Mouse (Mus musculus) forebrain, embryonic 11.5 days (tissue): ENCODE measurements around the gene Cacnb2. TPM values are rescaled to one million over a fixed set of nuclear protein-coding genes. Genes with fewer than 3 reads are reported as not detected.

ENCODE experiments used
- ATAC-seq: fragments of 200-750 bp; cut with Nextera tagmentation; replicated peaks from 2 replicates; pipeline ENCODE4 v1.8.0; 2017; ENCODE audit warnings: moderate TSS enrichment; ENCODE audit not compliant: low FRiP score
- DNase-seq: peaks from one replicate; pipeline ENCODE4 v3.0.0-alpha.2; 2017; ENCODE audit warnings: low spot score
- H3K27ac ChIP-seq: fragments of 300-500 bp; sonication (generic); 2 replicates; pipeline ENCODE4 v1.5.1; 2014; ENCODE audit warnings: low read depth, low read length
- H3K27me3 ChIP-seq: fragments of 300-500 bp; sonication (generic); 2 replicates; pipeline ENCODE4 v1.6.1; 2014; ENCODE audit warnings: mild to moderate bottlenecking, low read length, mixed read lengths; ENCODE audit not compliant: control insufficient read depth, insufficient read depth
- H3K36me3 ChIP-seq: fragments of 300-500 bp; sonication (generic); 2 replicates; pipeline ENCODE4 v1.6.1; 2014; ENCODE audit warnings: mild to moderate bottlenecking, low read length, moderate library complexity, mixed read lengths; ENCODE audit not compliant: control insufficient read depth, insufficient read depth
- H3K4me1 ChIP-seq: fragments of 300-500 bp; sonication (generic); replicated peaks from 2 replicates; pipeline ENCODE4 v1.6.1; 2014; ENCODE audit warnings: low read length, mixed read lengths; ENCODE audit not compliant: control insufficient read depth, insufficient read depth
- H3K4me2 ChIP-seq: fragments of 300-500 bp; sonication (generic); 2 replicates; pipeline ENCODE4 v1.6.1; 2014; ENCODE audit warnings: low read depth, mild to moderate bottlenecking, low read length, moderate library complexity, mixed read lengths; ENCODE audit not compliant: severe bottlenecking
- H3K4me3 ChIP-seq: fragments of 300-500 bp; sonication (generic); 2 replicates; pipeline ENCODE4 v1.5.1; 2014; ENCODE audit warnings: low read depth, low read length
- H3K9ac ChIP-seq: fragments of 300-500 bp; sonication (generic); 2 replicates; pipeline ENCODE4 v1.6.1; 2014; ENCODE audit warnings: low read length
- H3K9me3 ChIP-seq: fragments of 300-500 bp; sonication (generic); 2 replicates; pipeline ENCODE4 v1.6.1; 2016; ENCODE audit warnings: low read length, mixed read lengths; ENCODE audit not compliant: control insufficient read depth
- WGBS: fragments of 180-500 bp; shearing (Covaris S2); extraction: QIAGEN DNeasy Blood & Tissue Kit; methylation state at CpG from one replicate; pipeline ENCODE4 v1.1.7; 2014; 5-methylcytosine and 5-hydroxymethylcytosine counted together
- polyA plus RNA-seq: library from polyadenylated mRNA; unstranded; fragments of >200 nt; fragmentation: Nextera tagmentation; extraction: Ambion mirVana; gene quantifications from 2 replicates; pipeline ENCODE4 v1.2.1, GENCODE M21; 2014

The Cacnb2 gene
- polyA plus RNA-seq, 1 experiment from 2014 or later: 4.0 TPM

DNA sequence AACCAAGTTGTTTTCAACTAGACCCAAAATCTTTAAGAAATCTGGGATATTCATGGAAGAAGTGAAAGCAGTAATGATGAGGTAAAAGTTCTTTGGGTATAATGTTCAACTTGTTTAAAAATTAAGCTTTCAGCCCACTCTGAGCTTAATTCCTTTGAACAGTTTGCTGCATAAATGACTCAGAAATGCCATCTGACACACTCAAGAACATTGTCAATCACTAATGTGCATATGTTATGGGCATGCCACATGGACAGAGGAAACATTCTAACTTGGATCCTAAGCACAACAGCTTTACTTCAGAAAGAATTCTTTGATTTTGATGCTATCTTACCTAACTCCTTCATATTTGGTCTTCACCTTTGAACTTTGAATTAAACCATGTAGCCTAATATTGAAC lies 81.3 kb downstream of the Cacnb2 start:
- Histone ChIP-seq H3K36me3 (no peaks in the 10 kb centered on the region), H3K4me1 (no peaks in the 10 kb centered on the region), H3K4me3 (no peak overlapping the region), H3K4me2 (no peak overlapping the region), H3K27me3 (no peaks in the 10 kb centered on the region), H3K9me3 (no peaks in the 10 kb centered on the region), H3K27ac (no peak overlapping the region), H3K9ac (no peak overlapping the region)
- no peak for DNase-seq
- no peak for ATAC-seq

- Histone ChIP-seq H3K4me1 (no peaks in the 10 kb centered on the region), H3K9me3 (no peaks in the 10 kb centered on the region), H3K9ac (no peak overlapping the region), H3K4me2 (no peak overlapping the region), H3K27me3 (no peaks in the 10 kb centered on the region), H3K4me3 (no peak overlapping the region), H3K27ac (no peak overlapping the region), H3K36me3 (no peaks in the 10 kb centered on the region)
- ATAC-seq: peak; percentile 66; the same call in 1 of the 2 replicates
- WGBS: 77% methylated on average over 1 of the region's 1 CpGs
- DNase-seq: no peak
Observed at GRCm38 (mm10) chr2:14702973-14703645, 100.2 kb downstream of the Cacnb2 start.

GRCm38 (mm10) chr2:14703676-14704075 lies 100.8 kb downstream of the Cacnb2 start:
- no peak for DNase-seq
- 89% methylated on average over 4 of the region's 4 CpGs for WGBS
- ATAC-seq: no peak

DNA sequence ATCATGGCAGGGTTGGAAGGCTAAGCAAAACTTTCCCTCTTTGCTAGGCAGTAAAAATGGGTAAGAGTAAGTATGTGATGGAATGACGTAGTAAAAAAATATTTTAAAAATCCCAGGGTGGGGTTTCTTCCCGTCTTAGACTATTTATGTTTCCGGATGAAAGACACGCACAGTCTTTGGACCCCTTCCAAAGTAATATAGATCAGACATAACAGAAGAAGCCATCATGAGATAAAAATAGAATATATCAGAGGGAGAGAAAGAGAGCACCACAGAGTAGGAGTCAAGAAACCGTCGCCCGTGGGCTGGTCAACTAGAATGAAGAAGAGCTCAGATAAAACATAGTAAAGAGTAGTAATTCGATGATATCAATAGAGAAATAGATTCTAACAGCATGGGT lies 107.4 kb downstream of the Cacnb2 start:
- Histone ChIP-seq H3K4me1 (no peaks in the 10 kb centered on the region), H3K9ac (no peak overlapping the region), H3K4me3 (no peak overlapping the region), H3K27me3 (no peaks in the 10 kb centered on the region), H3K27ac (no peak overlapping the region), H3K9me3 (no peaks in the 10 kb centered on the region), H3K4me2 (no peak overlapping the region), H3K36me3 (no peaks in the 10 kb centered on the region)
- WGBS: 94% methylated on average over 8 of the region's 8 CpGs
- ATAC-seq: no peak
- DNase-seq: no peak

More at GRCm38 (mm10) chr2:14703676-14704075, 100.8 kb downstream of the Cacnb2 start:
- Histone ChIP-seq H3K36me3 (no peaks in the 10 kb centered on the region), H3K4me2 (no peak overlapping the region), H3K27ac (no peak overlapping the region), H3K27me3 (no peaks in the 10 kb centered on the region), H3K9me3 (no peaks in the 10 kb centered on the region), H3K4me1 (no peaks in the 10 kb centered on the region), H3K9ac (no peak overlapping the region), H3K4me3 (no peak overlapping the region)

DNA sequence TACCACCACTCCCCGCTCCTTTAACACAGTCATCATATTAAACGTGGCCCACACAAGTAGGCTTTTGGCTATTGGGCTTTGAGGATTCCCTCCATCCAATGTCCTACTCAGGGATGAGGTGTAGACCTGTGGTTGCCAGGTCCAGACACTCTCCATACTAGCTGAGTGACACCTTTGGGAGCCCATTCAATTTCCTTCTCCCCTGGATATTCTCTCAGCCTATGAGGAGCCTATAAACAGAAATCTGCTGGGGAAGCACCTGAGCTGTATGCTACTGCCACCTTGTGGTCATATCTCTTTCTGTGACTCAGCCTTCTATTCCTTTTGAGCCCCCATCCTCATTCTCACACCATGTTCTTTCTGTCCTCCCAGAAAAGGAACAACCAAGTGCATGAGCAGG lies 108.9 kb downstream of the Cacnb2 start:
- Histone ChIP-seq H3K9me3 (no peaks in the 10 kb centered on the region), H3K4me3 (no peak overlapping the region)
- ATAC-seq: 0 out of 2 replicates have a peak, but pooled peaks have one; percentile 28

GRCm38 (mm10) chr2:14713049-14713448 lies 110.2 kb downstream of the Cacnb2 start:
- ATAC-seq: no peak
- Histone ChIP-seq H3K4me1 (no peaks in the 10 kb centered on the region), H3K9ac (no peak overlapping the region), H3K27ac (no peak overlapping the region), H3K36me3 (no peaks in the 10 kb centered on the region), H3K9me3 (no peaks in the 10 kb centered on the region), H3K4me3 (no peak overlapping the region), H3K4me2 (no peak overlapping the region), H3K27me3 (no peaks in the 10 kb centered on the region)
- WGBS: 91% methylated on average over 3 of the region's 3 CpGs
- DNase-seq: no peak

More for the DNA sequence above, 108.9 kb downstream of the Cacnb2 start:
- no peaks in the 10 kb centered on the region for H3K36me3 ChIP-seq
- no peaks in the 10 kb centered on the region for H3K27me3 ChIP-seq
- H3K27ac ChIP-seq: no peak overlapping the region
- 98% methylated on average over 2 of the region's 2 CpGs for WGBS
- H3K4me1 ChIP-seq: no peaks in the 10 kb centered on the region
- no peak overlapping the region for H3K9ac ChIP-seq
- H3K4me2 ChIP-seq: no peak overlapping the region
- no peak for DNase-seq

DNA sequence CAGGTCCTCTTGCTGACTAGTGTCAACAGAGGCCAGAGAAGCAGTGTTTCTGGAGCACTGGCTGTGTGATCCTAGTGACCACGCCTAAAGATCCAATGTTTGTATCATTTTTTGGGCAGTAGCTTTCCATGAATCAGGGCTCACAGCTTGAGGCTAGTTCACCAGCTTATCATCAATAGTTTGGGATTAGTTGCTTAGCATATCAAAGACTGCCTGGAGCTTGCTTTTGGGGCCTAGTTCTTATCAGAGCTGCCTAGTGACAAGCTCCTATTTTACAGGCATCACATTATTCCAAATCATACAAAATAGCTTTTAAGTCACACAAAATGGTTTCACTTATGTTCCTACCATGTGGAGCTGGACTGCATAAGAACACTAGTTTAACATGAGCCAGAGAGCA lies 113.8 kb downstream of the Cacnb2 start:
- Histone ChIP-seq H3K27me3 (no peaks in the 10 kb centered on the region), H3K27ac (no peak overlapping the region), H3K9me3 (no peaks in the 10 kb centered on the region), H3K4me2 (no peak overlapping the region), H3K4me1 (no peaks in the 10 kb centered on the region), H3K9ac (no peak overlapping the region), H3K36me3 (no peaks in the 10 kb centered on the region), H3K4me3 (no peak overlapping the region)
- ATAC-seq (0 out of 2 replicates have a peak, but pooled peaks have one; percentile 13), DNase-seq (no peak)
- WGBS: 9% methylated on average over 1 of the region's 1 CpGs

GRCm38 (mm10) chr2:14719119-14719718 lies 116.3 kb downstream of the Cacnb2 start:
- Histone ChIP-seq H3K4me2 (no peak overlapping the region), H3K9me3 (no peaks in the 10 kb centered on the region), H3K27me3 (no peaks in the 10 kb centered on the region), H3K36me3 (no peaks in the 10 kb centered on the region), H3K9ac (no peak overlapping the region), H3K4me3 (no peak overlapping the region), H3K4me1 (no peaks in the 10 kb centered on the region), H3K27ac (no peak overlapping the region)
- WGBS: 96% methylated on average over 9 of the region's 9 CpGs
- ATAC-seq (no peak), DNase-seq (no peak)

GRCm38 (mm10) chr2:14725437-14725836 lies 122.5 kb downstream of the Cacnb2 start:
- ATAC-seq: no peak
- H3K9me3 ChIP-seq: no peaks in the 10 kb centered on the region

More at GRCm38 (mm10) chr2:14725437-14725836, 122.5 kb downstream of the Cacnb2 start:
- H3K4me1 ChIP-seq: no peaks in the 10 kb centered on the region
- DNase-seq: no peak
- H3K4me3 ChIP-seq: no peak overlapping the region
- no peak overlapping the region for H3K27ac ChIP-seq
- H3K36me3 ChIP-seq: no peaks in the 10 kb centered on the region
- H3K27me3 ChIP-seq: no peaks in the 10 kb centered on the region
- H3K9ac ChIP-seq: no peak overlapping the region
- H3K4me2 ChIP-seq: no peak overlapping the region
